Mouse (Mus musculus): ENCODE results near the gene Bcl2l2. TPM values are rescaled to one million over a fixed set of nuclear protein-coding genes. Genes with fewer than 3 reads are reported as not detected.

Bcl2l2 gene
- polyA plus RNA-seq, 1 experiment from 2014 or later: 4.0 TPM

- Histone ChIP-seq H3K4me3 (ENCODE audit: low read depth, low read length) (no peak overlapping the region), H3K4me2 (ENCODE audit: low read length) (no peak overlapping the region), H3K36me3 (ENCODE audit: control insufficient read depth, insufficient read depth, low read length) (no peaks in the 10 kb centered on the region), H3K9ac (ENCODE audit: low read length) (no peak overlapping the region), H3K4me1 (ENCODE audit: control insufficient read depth, insufficient read depth, low read length) (peaks cover 5% of the 10 kb centered on the region), H3K27ac (ENCODE audit: low read depth, low read length) (no peak overlapping the region), H3K9me3 (replicated peaks; ENCODE audit: control insufficient read depth, low read length) (no peaks in the 10 kb centered on the region), H3K27me3 (replicated peaks; ENCODE audit: control insufficient read depth, insufficient read depth, low read length) (no peaks in the 10 kb centered on the region)
- no peak for ATAC-seq
- no peak for DNase-seq (ENCODE audit: low spot score)
- WGBS: 86% methylated on average over 5 of the region's 5 CpGs
These were observed 17.6 kb upstream of the Bcl2l2 start for GRCm38 (mm10) chr14:54865626-54866025.

GRCm38 (mm10) chr14:54866268-54866667 lies 16.9 kb upstream of the Bcl2l2 start:
- Histone ChIP-seq H3K27ac (ENCODE audit: low read depth, low read length) (no peak overlapping the region), H3K36me3 (ENCODE audit: control insufficient read depth, insufficient read depth, low read length) (no peaks in the 10 kb centered on the region), H3K9me3 (replicated peaks; ENCODE audit: control insufficient read depth, low read length) (no peaks in the 10 kb centered on the region), H3K4me1 (ENCODE audit: control insufficient read depth, insufficient read depth, low read length) (peaks cover 5% of the 10 kb centered on the region), H3K9ac (ENCODE audit: low read length) (no peak overlapping the region), H3K4me3 (ENCODE audit: low read depth, low read length) (no peak overlapping the region), H3K27me3 (replicated peaks; ENCODE audit: control insufficient read depth, insufficient read depth, low read length) (no peaks in the 10 kb centered on the region), H3K4me2 (ENCODE audit: low read length) (no peak overlapping the region)
- ATAC-seq (no peak), DNase-seq (ENCODE audit: low spot score) (no peak)
- WGBS: 51% methylated on average over 3 of the region's 3 CpGs

- Histone ChIP-seq H3K4me2 (ENCODE audit: low read length) (no peak overlapping the region), H3K27me3 (replicated peaks; ENCODE audit: control insufficient read depth, insufficient read depth, low read length) (no peaks in the 10 kb centered on the region), H3K4me1 (ENCODE audit: control insufficient read depth, insufficient read depth, low read length) (peaks cover 5% of the 10 kb centered on the region), H3K9me3 (replicated peaks; ENCODE audit: control insufficient read depth, low read length) (no peaks in the 10 kb centered on the region), H3K4me3 (ENCODE audit: low read depth, low read length) (no peak overlapping the region), H3K27ac (ENCODE audit: low read depth, low read length) (no peak overlapping the region), H3K9ac (ENCODE audit: low read length) (no peak overlapping the region), H3K36me3 (ENCODE audit: control insufficient read depth, insufficient read depth, low read length) (no peaks in the 10 kb centered on the region)
- ATAC-seq (no peak), DNase-seq (ENCODE audit: low spot score) (no peak)
- WGBS: 63% methylated on average over 5 of the region's 5 CpGs
These were observed 16.2 kb upstream of the Bcl2l2 start for GRCm38 (mm10) chr14:54866936-54867335.

- Histone ChIP-seq H3K4me1 (ENCODE audit: control insufficient read depth, insufficient read depth, low read length) (peaks cover 5% of the 10 kb centered on the region), H3K36me3 (ENCODE audit: control insufficient read depth, insufficient read depth, low read length) (no peaks in the 10 kb centered on the region), H3K27ac (ENCODE audit: low read depth, low read length) (no peak overlapping the region), H3K9ac (ENCODE audit: low read length) (no peak overlapping the region), H3K27me3 (replicated peaks; ENCODE audit: control insufficient read depth, insufficient read depth, low read length) (no peaks in the 10 kb centered on the region), H3K9me3 (replicated peaks; ENCODE audit: control insufficient read depth, low read length) (no peaks in the 10 kb centered on the region), H3K4me2 (ENCODE audit: low read length) (no peak overlapping the region), H3K4me3 (ENCODE audit: low read depth, low read length) (no peak overlapping the region)
- DNase-seq (ENCODE audit: low spot score): no peak
- WGBS: 90% methylated on average over 4 of the region's 4 CpGs
- ATAC-seq: no peak
These were observed 15.2 kb upstream of the Bcl2l2 start for GRCm38 (mm10) chr14:54868026-54868425.

GRCm38 (mm10) chr14:54870861-54871260 lies 12.3 kb upstream of the Bcl2l2 start, which contains the start of gene Homez:
Homez (minus strand) TSS chr14:54870961.
- Histone ChIP-seq H3K27me3 (replicated peaks; ENCODE audit: control insufficient read depth, insufficient read depth, low read length) (no peaks in the 10 kb centered on the region), H3K4me3 (ENCODE audit: low read depth, low read length) (no peak within 1 kb of the TSS), H3K9ac (ENCODE audit: low read length) (no peak within 1 kb of the TSS), H3K4me2 (ENCODE audit: low read length) (no peak within 1 kb of the TSS), H3K27ac (ENCODE audit: low read depth, low read length) (no peak within 1 kb of the TSS), H3K36me3 (ENCODE audit: control insufficient read depth, insufficient read depth, low read length) (no peaks in the 10 kb centered on the region), H3K9me3 (replicated peaks; ENCODE audit: control insufficient read depth, low read length) (no peaks in the 10 kb centered on the region), H3K4me1 (ENCODE audit: control insufficient read depth, insufficient read depth, low read length) (0 out of 2 replicates have a peak, but pooled peaks cover 5% of the 10 kb centered on the region)
- ATAC-seq: no peak
- DNase-seq (ENCODE audit: low spot score): no peak
- WGBS: 90% methylated on average over 5 of the region's 5 CpGs

GRCm38 (mm10) chr14:54874165-54874564 lies 9.0 kb upstream of the Bcl2l2 start:
- ATAC-seq: no peak
- 93% methylated on average over 3 of the region's 3 CpGs for whole genome bisulfite sequencing
- Histone ChIP-seq H3K27me3 (replicated peaks; ENCODE audit: control insufficient read depth, insufficient read depth, low read length) (no peaks in the 10 kb centered on the region), H3K4me1 (ENCODE audit: control insufficient read depth, insufficient read depth, low read length) (peaks cover 10% of the 10 kb centered on the region; the same call in 1 of the 2 replicates), H3K27ac (ENCODE audit: low read depth, low read length) (no peak overlapping the region), H3K4me2 (ENCODE audit: low read length) (no peak overlapping the region), H3K36me3 (ENCODE audit: control insufficient read depth, insufficient read depth, low read length) (no peaks in the 10 kb centered on the region), H3K4me3 (ENCODE audit: low read depth, low read length) (no peak overlapping the region), H3K9me3 (replicated peaks; ENCODE audit: control insufficient read depth, low read length) (no peaks in the 10 kb centered on the region), H3K9ac (ENCODE audit: low read length) (no peak overlapping the region)
- DNase-seq (ENCODE audit: low spot score): no peak

- Histone ChIP-seq H3K36me3 (ENCODE audit: control insufficient read depth, insufficient read depth, low read length) (no peaks in the 10 kb centered on the region), H3K4me2 (ENCODE audit: low read length) (peak overlapping the region; percentile 98), H3K4me1 (ENCODE audit: control insufficient read depth, insufficient read depth, low read length) (peaks cover 10% of the 10 kb centered on the region; the same call in 1 of the 2 replicates), H3K9me3 (replicated peaks; ENCODE audit: control insufficient read depth, low read length) (no peaks in the 10 kb centered on the region), H3K4me3 (ENCODE audit: low read depth, low read length) (peak overlapping the region; percentile 68), H3K27ac (ENCODE audit: low read depth, low read length) (peak overlapping the region; percentile 90), H3K9ac (ENCODE audit: low read length) (peak overlapping the region; percentile 91), H3K27me3 (replicated peaks; ENCODE audit: control insufficient read depth, insufficient read depth, low read length) (no peaks in the 10 kb centered on the region)
- peak; percentile 63 for ATAC-seq
- DNase-seq (ENCODE audit: low spot score): peak; percentile 61
- 4% methylated on average over 36 of the region's 36 CpGs for WGBS
These were observed 7.2 kb upstream of the Bcl2l2 start for GRCm38 (mm10) chr14:54875844-54876538.

- H3K9me3 ChIP-seq (replicated peaks; ENCODE audit: control insufficient read depth, low read length): no peaks in the 10 kb centered on the region
- H3K36me3 ChIP-seq (ENCODE audit: control insufficient read depth, insufficient read depth, low read length): no peaks in the 10 kb centered on the region
- ATAC-seq (peak; percentile 93), DNase-seq (ENCODE audit: low spot score) (peak; percentile 95)
- H3K9ac ChIP-seq (ENCODE audit: low read length): peak overlapping the region; percentile 91
- peaks cover 10% of the 10 kb centered on the region; the same call in 1 of the 2 replicates for H3K4me1 ChIP-seq (ENCODE audit: control insufficient read depth, insufficient read depth, low read length)
- peak overlapping the region; percentile 98 for H3K4me2 ChIP-seq (ENCODE audit: low read length)
- H3K27me3 ChIP-seq (replicated peaks; ENCODE audit: control insufficient read depth, insufficient read depth, low read length): no peaks in the 10 kb centered on the region
- WGBS: under 1% methylated on average over 59 of the region's 72 CpGs
- peak overlapping the region; percentile 68 for H3K4me3 ChIP-seq (ENCODE audit: low read depth, low read length)
- H3K27ac ChIP-seq (ENCODE audit: low read depth, low read length): peak overlapping the region; percentile 90
These were observed 6.6 kb upstream of the Bcl2l2 start for GRCm38 (mm10) chr14:54876539-54877047.

GRCm38 (mm10) chr14:54877048-54877715 lies 6.0 kb upstream of the Bcl2l2 start, which contains the start of gene Ppp1r3e:
Ppp1r3e (minus strand) TSS chr14:54877550.
- ATAC-seq: peak; percentile 79
- Histone ChIP-seq H3K27me3 (replicated peaks; ENCODE audit: control insufficient read depth, insufficient read depth, low read length) (no peaks in the 10 kb centered on the region), H3K27ac (ENCODE audit: low read depth, low read length) (peak within 1 kb of the TSS; percentile 90), H3K9ac (ENCODE audit: low read length) (peak within 1 kb of the TSS; percentile 91), H3K9me3 (replicated peaks; ENCODE audit: control insufficient read depth, low read length) (no peaks in the 10 kb centered on the region), H3K36me3 (ENCODE audit: control insufficient read depth, insufficient read depth, low read length) (no peaks in the 10 kb centered on the region), H3K4me3 (ENCODE audit: low read depth, low read length) (peak within 1 kb of the TSS; percentile 68), H3K4me2 (ENCODE audit: low read length) (peak within 1 kb of the TSS; percentile 98), H3K4me1 (ENCODE audit: control insufficient read depth, insufficient read depth, low read length) (peaks cover 10% of the 10 kb centered on the region; the same call in 1 of the 2 replicates)
- peak; percentile 59 for DNase-seq (ENCODE audit: low spot score)
- under 1% methylated on average over 54 of the region's 61 CpGs for WGBS
